Mouse (Mus musculus) right cerebral cortex, postnatal 4 days (tissue): ENCODE results near the gene Stx19.

ENCODE experiments used
- DNase-seq: peaks from one replicate; pipeline ENCODE4 v3.0.0-alpha.2; 2022

Stx19 gene

GRCm38 (mm10) chr16:62852464-62853252 is 38.2 kb downstream of the Stx19 start:
- no peak for DNase-seq

GRCm38 (mm10) chr16:62853611-62854126 is 39.2 kb downstream of the Stx19 start:
- no peak for DNase-seq

- peak; percentile 39 for DNase-seq
Observed at GRCm38 (mm10) chr16:62854191-62855068, 40.0 kb downstream of the Stx19 start, which contains the start of gene Pros1. Gene Pros1, plus strand, starts transcription at chr16:62854307.

- no peak for DNase-seq
Observed at GRCm38 (mm10) chr16:62855385-62855784, 40.9 kb downstream of the Stx19 start.

- no peak for DNase-seq
Observed at GRCm38 (mm10) chr16:62856273-62856672, 41.8 kb downstream of the Stx19 start.

- no peak for DNase-seq
Observed at GRCm38 (mm10) chr16:62857498-62857897, 43.0 kb downstream of the Stx19 start.

GRCm38 (mm10) chr16:62858018-62858417 is 43.5 kb downstream of the Stx19 start:
- no peak for DNase-seq

GRCm38 (mm10) chr16:62860140-62860539 is 45.7 kb downstream of the Stx19 start:
- no peak for DNase-seq

GRCm38 (mm10) chr16:62861455-62861854 is 47.0 kb downstream of the Stx19 start:
- DNase-seq, result no peak

- no peak for DNase-seq
Observed at GRCm38 (mm10) chr16:62872688-62873117, 58.2 kb downstream of the Stx19 start.

GRCm38 (mm10) chr16:62873180-62873579 is 58.7 kb downstream of the Stx19 start:
- DNase-seq, result no peak
